Mouse (Mus musculus) frontal cortex, postnatal 10 days (tissue): Measurements from ENCODE around the gene Palm.
A peak's percentile ranks its signal among the peaks of the same experiment; 100 is the strongest.

Experiments used
- DNase-seq, 2 experiments: peaks; one replicate each; pipeline ENCODE4 v3.0.0; 2022; ENCODE audit warnings: low spot score in 2 of 2, mixed read lengths in 1 of 2

Palm gene

DNA sequence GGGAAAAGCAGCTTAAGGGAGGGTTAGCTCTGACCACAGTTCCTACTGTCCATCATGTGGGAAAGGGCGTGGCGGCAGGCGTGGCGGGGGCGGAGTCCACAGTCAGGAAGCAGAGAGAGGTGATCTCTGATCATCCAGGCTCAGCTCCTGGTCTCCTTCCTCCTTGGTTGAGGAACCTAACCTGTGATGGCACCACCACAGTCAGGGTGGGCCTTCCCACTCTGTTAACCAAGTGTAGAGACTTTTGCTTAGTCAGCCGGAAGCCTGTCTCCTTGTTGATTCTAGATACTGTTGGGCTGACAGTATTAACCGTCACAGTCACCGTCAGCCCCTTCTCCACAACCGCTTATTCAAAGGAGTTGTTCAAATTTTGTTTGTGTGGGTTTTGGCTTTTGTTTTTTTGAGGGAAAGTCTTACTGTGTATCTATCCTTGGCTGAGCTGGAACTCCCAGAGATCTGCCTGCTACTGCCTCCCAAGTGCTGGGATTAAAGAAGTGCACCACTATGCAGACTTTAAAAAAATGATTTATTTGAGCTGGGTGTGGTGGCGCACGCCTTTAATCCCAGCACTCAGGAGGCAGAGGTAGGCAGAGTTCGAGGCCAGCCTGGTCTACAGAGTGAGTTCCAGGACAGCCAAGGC, 5.0 kb downstream of the Palm start:
- no peak for DNase-seq

DNA sequence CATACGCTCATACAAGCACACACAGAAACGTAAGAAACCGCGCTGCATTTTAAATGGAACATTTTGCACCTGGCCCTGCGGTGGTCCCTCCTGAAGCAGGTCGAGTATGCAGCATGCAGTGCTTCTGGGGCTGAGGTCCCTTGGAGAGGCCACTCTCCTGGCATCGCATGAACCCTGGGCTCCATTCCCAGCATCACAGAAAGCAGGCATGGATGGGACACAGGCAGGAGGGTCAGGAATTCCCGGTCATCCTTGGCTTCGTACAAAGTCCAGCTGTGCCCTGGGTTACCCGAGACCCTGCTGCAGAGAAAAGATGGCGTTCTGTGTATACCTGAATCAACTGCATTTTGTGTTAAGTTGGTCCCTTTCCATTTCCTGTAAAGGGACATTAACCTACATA, 7.1 kb downstream of the Palm start:
- DNase-seq = no peak

DNA sequence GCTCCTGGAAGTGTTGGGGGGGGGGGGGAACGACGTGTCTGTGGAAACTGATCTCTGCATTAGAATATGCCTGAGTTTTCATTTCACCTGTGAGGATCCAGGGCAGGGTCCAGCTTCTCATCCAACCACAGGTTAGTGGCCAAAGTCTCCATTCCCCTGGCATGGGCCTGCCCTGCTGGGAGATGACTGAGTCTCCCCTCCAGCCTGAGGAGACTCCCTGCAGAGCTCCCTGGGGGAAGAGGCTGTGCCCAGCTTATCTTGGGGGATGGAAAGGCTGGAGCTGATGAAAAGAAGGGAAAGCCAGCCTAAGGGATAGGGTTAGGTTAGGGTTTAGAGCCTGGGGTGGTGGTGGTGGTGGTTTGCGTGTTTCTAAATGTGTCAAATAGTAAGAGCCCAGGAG, 8.5 kb downstream of the Palm start:
- no peak for DNase-seq

DNA sequence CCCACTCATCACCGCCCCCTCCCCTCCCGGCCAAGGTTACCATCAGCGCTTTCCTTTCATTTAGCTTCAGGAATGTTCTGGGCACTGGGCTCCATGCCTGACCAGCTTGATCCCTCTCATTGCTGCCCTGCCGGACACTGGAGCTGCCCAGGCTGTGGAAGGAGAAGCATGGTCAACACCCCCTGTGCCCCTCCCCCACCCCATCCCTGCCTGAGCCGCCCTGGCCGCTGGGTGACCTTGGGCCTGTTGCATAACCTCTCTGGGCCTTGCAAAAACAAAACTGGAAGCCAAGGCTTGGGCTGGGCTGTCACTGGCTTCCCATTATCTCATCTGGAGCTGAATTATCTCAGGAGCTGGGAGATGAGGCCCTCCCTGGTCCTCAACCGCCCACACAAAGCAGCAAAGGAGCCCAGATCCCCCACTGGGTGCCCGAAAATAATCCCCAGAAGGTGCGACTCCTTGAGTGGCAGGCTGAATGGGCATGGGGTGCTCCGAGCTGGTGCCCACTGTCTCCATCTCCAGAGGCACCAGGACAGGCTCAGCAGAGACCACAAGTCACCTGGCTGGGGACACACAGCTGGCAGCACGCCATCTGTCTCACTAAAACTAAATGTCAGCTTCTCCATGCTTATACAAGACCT, 9.1 kb downstream of the Palm start:
- peak in 1 of 2 experiments; percentile 59 for DNase-seq

DNA sequence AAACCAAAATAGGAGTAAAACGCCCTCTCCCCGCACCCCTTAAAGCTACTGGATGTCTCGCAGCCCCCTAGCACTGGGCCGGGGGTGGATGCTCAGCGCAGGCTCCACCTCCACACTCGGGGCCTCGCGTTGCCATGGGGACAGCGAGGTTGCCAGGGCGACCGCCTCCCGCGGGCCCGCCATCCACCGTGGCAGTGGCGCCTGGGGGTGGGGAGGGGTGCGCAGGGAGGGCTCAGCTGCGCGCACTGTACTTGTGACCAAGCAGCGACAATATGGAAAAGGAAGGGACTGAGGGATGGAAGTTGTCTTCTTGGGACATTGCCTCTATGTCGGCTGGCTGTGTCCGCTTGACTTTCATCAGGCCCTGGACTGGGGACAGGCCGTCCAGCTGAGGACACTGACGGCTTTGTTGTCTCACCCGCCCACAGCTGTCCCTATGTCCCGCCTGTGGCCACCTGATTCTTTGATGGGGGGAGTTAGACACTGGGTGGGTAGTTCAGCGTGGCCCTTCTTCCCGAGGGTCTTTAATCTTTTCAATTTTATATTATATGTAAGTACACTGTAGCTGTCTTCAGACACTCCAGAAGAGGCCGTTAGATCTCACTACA, 10.4 kb downstream of the Palm start:
- peak; percentile 91 to 92 for DNase-seq

DNA sequence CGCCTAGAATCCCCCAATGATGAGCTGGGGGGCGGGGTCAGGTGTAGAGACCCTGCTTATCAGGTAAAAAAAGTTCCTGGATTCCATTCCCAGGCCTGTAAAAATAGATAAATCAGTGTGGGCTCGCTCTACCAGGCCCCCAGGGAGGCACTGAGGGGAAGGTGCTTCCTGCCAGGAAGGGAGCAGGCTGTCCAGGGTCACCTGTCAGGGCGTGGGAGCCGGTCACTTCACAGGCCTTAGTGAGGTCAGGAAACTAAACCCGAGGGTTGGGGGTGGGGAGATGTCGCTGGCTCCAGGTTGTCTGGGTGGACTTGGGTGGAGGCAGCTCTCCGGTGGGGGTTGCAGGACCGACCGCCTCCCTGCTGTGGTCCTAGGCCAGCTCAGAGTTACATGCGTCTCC, 12.3 kb downstream of the Palm start:
- no peak for DNase-seq

DNA sequence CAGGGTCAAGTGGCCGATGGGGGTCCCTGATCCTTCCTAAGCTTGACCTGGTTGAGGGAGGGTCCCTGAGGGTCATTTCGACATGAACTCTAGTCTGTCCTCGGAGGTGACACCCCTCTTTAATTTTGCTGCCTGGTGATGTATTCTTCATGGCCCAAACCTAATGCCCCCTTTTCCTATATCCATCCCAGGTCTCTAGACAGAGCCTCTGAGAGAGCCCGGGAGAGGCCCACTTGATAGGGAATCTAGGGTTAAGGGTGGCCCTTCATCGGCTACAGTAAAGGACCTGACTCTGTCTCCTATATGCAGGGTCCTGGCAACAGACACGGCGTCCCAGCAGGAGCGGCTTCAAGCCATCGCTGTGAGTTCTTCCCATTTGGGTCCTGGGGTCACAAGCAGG, 13.0 kb downstream of the Palm start:
- DNase-seq = no peak

DNA sequence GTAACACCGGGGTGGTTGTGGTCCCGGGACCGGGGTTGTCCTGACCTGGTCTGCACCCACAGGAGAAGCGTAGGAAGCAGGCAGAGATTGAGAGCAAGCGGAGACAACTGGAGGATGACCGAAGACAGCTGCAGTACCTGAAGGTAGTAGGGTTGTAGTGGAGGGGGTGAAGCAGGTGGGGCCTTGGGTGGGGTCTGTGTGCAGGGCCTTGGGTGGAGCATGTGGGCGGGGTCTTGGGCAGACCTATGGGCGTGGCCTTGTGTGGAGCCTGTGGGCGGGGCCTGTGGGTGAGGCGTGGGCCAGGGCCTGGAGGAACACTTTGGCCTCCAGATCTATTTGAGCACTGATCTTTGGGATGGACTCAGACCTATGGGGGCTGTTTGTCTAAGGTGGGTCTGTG, 13.6 kb downstream of the Palm start:
- DNase-seq = no peak

DNA sequence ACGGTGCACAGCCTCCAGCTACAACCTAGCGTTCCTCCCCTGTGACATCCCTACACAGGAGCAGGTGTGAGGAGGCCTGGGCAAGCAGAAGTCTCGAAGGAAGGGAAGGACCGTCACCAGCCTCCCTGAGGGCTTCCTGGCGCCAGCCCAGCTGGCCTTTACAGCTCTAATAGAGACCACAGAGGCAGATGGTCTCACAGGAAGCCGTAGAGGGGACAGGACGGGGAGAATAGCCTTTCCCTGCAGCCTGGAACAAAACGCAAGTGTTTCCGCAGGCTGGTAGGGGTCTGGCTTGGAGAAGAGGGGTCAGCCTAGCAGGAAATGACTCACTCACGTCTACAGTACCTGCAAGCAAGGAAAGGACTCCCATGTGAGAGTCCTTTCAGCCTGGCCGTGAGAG, 14.5 kb downstream of the Palm start:
- DNase-seq = no peak

DNA sequence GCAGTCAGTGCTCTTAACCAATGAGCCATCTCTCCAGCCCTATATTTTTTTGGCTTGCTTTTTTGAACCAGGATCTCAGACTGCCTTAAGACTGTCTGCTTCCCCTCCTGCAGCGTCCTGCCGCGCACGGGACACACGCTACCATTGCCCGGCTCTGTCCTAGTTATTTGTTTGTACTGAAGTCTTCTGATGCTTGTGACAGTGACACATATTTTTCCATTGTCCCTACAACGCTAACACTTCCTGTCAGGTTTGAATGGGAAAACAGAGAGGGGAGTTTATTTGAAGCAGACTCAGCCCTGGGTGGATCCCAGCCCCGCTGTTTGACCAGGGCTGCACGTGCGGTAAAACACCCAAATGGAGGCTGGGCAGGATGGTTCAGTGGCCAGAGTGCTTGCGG, 15.4 kb downstream of the Palm start:
- DNase-seq = no peak

DNA sequence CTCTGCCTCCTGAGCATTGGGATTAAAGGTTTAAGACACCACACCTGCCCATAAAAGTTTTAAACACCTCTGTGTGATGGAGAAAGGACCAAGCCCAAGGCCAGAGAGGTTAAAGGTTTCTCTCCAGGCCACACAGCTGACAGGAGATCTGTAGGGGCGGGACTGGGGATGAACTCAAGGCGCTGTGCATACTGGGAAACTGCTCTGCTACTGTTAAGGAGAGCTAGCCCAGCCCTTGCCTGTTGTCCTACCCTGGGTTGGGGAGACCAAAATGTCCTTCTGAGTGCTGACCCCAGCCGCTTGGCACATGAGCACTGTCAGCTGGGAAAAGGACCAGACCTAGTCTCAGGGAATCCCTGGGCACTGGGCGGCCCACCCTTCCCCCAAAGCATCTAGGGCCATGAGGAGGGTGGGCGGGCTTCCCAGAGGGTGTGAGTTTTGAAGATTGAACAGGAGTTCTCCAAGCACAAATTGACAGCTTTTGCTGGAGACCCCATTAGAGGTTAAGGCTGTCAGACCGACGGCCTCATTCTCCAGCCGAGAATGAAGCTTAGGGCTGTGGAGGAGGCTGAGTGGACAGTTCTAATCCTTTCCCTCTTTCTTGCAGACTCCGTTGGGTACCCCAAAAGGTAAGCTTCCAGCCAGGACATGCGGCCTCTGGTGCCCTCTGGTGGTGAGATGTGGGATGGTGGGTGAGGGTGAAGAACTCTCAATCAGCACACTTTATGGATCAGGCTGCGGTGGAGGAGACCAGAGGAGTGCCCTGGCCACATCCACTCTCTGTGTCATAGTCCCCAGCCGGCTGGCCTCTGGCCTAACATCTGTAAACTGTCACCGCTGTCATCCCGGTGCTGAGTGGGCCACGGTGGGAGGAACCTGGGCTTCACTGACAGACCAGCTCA, 18.6 kb downstream of the Palm start:
- peak; percentile 55 to 82 for DNase-seq

DNA sequence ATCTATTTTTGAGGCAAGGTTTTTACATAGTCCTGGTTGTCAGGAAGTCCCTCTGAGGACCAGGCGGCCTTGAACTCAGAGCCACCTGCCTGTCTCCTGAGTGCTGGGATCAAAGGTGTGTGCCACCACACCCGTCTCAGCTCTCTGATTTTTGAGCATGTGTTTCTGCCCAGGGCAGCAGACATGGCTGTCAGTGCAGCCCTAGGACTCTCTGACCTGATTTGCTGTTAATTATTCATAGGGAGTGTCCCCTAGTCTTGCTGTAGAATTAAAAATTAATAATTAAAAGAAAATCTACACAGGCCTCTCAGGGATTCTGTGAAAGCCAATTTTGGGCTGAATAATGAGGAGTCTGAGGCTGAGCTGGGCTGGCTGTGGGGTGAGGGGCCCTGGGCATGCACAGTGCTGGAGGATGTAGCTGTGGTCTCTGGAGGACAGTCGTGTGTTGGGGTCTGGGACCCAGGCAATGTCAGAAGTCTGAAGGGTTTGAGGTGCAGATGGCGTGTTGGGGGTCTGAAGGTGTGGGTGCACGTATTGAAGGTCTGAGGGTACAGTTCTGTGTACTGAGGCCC, 21.0 kb downstream of the Palm start:
- DNase-seq = no peak

DNA sequence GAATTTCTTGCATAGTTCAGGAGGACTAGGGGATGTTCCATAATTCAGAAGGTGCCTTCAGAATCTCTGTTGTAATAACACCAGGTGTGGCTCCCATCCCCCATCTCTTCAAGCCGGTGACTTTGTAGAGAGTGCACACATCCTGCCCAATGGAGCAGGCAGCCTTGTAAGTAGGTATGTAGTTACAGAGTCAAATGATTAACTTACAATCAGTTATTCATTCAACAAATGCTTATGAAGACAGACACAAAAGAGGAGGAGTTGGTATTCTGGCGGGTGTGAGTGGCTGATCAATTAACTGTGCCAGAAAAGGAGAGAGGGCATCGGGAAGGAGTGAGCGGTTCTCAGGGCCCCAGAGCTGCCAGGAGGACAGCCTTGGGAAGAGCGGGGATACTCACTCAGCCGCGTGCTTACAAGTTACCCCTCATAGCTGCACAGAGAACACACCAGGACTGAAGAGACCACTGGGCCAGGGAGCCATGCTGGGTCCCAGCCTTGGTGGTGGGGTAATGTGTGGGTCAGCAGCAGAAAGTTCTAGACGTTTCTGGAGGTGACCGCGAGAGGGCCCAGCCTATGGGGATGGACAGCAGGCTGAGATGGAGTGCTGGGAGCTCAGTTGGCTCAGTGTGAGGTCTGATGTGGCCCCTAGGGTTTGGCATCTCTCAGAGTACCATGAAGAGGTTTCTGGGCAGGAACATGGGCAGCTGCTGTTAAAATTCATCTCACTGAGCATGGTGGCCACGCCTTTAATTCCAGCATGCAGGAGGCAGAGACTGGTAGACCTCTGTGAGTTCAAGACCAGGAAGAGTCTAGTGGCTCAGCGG, 22.5 kb downstream of the Palm start:
- no peak for DNase-seq

DNA sequence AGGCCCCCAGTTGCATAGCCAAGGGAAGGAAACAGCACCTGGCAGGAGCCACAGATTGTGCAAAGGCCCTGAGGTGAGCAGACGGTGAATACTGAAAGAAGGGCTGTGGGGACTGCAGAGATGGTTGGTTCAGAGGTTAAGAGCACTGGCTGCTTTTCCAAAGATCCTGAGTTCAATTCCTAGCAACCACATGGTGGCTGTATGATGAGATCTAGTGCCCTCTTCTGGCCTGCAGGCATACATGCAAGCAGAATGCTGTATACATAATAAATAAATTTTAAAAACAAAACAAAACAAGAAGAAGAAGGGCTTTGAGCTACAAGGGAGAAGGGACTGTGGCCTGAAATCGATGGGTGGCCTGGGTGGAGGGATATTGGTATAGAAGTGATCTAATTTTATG, 23.7 kb downstream of the Palm start:
- no peak for DNase-seq

DNA sequence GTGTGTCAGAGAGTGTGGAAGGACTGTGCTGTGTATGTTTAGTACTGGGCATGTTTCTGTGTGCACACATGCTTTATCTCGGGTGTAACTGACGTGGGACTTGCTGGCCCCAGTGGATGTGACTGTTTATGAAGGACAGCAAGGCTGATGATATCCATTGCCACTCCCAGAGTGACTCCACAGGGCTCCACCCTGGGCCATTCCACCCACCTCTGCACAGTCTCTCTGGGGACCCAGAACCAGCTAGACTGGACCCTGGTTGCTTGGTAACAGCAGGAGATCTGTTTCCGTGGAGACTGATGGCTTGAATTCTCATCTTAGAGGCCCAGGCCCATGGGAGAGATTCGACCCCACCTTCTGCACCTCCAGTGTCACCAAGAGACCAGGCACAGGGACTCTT, 24.9 kb downstream of the Palm start:
- no peak for DNase-seq

DNA sequence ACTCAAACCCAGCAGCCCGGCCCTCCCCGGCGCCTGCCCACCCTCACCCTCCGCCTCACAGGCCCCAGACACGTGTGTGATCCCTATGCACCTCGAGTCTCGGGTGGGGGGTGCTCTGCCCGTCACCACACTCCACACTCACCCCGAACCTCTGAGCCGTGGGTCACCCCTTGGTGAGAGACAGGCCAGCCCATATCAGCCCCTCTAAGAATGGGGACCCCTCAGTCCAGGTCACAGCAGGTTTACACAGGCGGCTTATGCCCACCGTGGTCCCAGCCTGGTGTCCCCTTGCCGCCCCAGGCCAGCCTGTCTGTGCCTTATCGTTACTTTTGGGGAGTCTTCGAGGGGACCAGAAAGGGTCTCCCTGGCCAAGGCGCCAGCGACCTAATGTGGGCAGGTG, 26.2 kb downstream of the Palm start:
- DNase-seq = no peak

DNA sequence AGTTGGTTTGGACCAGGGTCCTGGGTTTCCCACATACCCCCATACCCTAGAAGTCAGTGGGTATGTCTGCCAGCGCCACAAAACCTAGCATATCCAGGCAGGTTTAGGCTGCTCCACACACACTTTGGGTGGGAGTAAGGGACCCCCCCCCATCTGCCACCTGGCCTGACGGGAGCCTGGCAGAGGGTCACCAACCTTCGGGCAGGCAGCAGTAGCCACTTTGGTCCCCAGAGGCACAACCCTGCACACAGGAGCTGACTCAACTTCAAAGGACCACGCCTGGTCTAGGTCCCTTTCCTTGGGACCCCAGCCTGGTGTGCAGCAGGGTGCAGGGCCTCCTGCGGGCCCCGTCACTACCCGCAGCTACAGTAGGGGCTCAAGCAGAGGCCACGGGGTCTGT, 26.9 kb downstream of the Palm start:
- DNase-seq = no peak

DNA sequence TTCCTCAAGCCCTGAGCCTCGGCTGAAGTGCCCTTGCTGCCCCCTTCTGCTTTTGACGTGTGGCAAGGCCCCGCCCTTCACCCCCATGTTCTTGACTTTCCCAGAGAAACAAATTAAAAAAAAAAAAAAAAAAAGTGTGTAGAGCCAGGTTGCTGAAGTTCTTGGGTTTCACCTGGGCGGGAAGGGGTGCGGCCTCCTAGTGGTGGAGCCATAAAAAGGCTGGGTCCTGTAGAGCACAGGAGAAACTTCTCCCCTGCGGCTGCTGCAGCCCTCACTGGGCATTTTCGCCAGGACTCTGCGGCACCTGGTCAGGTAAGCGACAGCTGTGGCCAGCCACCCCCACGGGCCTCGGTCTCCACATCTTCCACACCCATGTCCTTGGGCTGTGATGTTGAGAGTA, 27.4 kb downstream of the Palm start, which contains the start of gene Misp:
TSS of gene Misp (plus strand) at position 208 of the 400 bp plus-strand sequence.
- no peak for DNase-seq

DNA sequence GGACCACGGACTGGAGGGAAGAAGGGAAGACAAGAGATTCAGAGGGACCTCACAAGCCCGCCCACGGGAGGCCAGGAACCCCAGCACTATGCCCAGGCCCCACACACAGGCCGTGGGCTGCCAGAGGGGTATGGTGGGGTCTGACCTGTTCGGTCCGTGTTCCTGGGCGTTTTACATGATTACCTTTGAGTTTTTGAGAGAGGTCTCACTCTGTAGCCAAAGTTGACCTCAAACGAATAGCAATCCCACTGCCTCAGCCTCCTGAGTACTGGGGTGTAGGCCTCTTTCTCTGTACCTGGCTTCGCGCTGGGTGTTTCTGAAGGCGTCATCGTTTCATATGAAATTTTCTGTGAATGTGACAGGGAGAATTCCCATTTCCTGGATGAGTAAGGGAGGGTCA, 28.4 kb downstream of the Palm start:
- no peak for DNase-seq

DNA sequence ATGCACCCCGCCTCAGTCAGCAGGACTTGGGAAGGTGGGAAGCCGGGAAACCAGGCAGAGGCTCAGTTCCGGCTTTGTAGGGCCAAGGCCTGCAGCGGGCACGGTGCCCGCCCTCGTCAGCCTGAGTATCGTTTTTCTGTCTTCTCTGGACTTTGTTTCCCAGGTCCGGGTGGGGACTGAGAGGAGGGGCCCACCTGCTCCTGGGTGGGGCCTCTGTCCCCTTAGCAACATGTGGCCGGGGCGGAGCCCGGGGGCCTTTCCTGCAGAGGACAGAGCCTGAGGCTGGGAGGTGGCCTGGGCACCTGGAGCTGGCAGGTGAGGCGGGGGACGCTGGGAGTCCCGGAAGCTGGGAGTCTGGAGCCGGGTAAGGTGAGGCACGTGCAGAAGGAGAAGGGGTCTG, 29.0 kb downstream of the Palm start:
- DNase-seq = no peak

DNA sequence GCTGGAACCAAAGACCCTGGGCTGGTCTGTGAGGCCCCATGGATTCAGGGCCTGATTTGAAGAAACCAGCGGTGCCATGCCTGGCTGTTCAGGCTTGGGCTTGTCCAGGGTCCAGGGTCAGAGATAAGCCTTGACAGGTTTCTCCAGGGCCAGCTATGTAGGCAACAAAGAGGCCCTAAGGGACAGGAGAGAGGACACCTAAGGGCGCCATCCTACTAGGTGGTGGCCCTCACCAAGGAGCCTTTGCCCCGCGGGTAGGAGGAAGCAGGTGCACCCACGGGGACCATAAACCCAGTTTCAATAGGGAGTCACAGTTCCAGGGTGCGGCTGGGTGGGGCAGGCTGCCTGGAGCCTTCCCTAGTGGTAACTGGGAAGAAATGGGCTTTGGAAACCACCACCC, 29.6 kb downstream of the Palm start:
- no peak for DNase-seq
